Mouse (Mus musculus) heart, embryonic 15.5 days (tissue): ENCODE measurements around the gene Gm38431. TPM values are rescaled to one million over a fixed set of nuclear protein-coding genes. Genes with fewer than 3 reads are reported as not detected.
A peak's percentile ranks its signal among the peaks of the same experiment; 100 is the strongest.

ENCODE experiments used
- ATAC-seq: fragments of 200-750 bp; cut with Nextera tagmentation; replicated peaks from 2 replicates; pipeline ENCODE4 v1.8.0; 2017; ENCODE audit warnings: low read depth, moderate TSS enrichment; ENCODE audit not compliant: insufficient number of reproducible peaks, insufficient read depth, low FRiP score
- H3K27ac ChIP-seq: fragments of 300-500 bp; sonication (generic); 2 replicates; pipeline ENCODE4 v1.5.1; 2015; ENCODE audit warnings: mild to moderate bottlenecking, inconsistent platforms
- H3K27me3 ChIP-seq: fragments of 300-500 bp; sonication (generic); 2 replicates; pipeline ENCODE4 v1.6.1; 2015; ENCODE audit warnings: inconsistent platforms
- H3K36me3 ChIP-seq: fragments of 300-500 bp; sonication (generic); 2 replicates; pipeline ENCODE4 v1.6.1; 2015; ENCODE audit warnings: mild to moderate bottlenecking, inconsistent platforms
- H3K4me1 ChIP-seq: fragments of 300-500 bp; sonication (generic); replicated peaks from 2 replicates; pipeline ENCODE4 v1.6.1; 2015; ENCODE audit warnings: inconsistent platforms
- H3K4me2 ChIP-seq: fragments of 300-500 bp; sonication (generic); 2 replicates; pipeline ENCODE4 v1.6.1; 2015; ENCODE audit warnings: inconsistent platforms, mild to moderate bottlenecking, moderate library complexity
- H3K4me3 ChIP-seq: fragments of 300-500 bp; sonication (generic); 2 replicates; pipeline ENCODE4 v1.5.1; 2015; ENCODE audit warnings: mild to moderate bottlenecking, inconsistent platforms
- H3K9ac ChIP-seq: fragments of 300-500 bp; sonication (generic); 2 replicates; pipeline ENCODE4 v1.6.1; 2015; ENCODE audit warnings: mild to moderate bottlenecking, inconsistent platforms
- H3K9me3 ChIP-seq: fragments of 300-500 bp; sonication (generic); replicated peaks from 2 replicates; pipeline ENCODE4 v1.6.1; 2016; ENCODE audit warnings: inconsistent platforms
- WGBS: fragments of 180-500 bp; shearing (Covaris S2); methylation state at CpG from one replicate; pipeline ENCODE4 v1.1.7; 2015; ENCODE audit warnings: mixed read lengths; 5-methylcytosine and 5-hydroxymethylcytosine counted together
- polyA plus RNA-seq: library from polyadenylated mRNA; unstranded; fragments of >200 nt; fragmentation: Nextera tagmentation; extraction: Ambion mirVana; gene quantifications from 2 replicates; pipeline ENCODE4 v1.2.1, GENCODE M21; 2015

Gm38431 gene
- polyA plus RNA-seq, 1 experiment from 2014 or later = 1.1 TPM

- Histone ChIP-seq H3K4me3 (peak within 1 kb of the TSS; percentile 59), H3K4me2 (peak within 1 kb of the TSS; percentile 98), H3K4me1 (peaks cover 48% of the 10 kb centered on the region), H3K9ac (peak within 1 kb of the TSS; percentile 49), H3K9me3 (no peaks in the 10 kb centered on the region), H3K27ac (peak within 1 kb of the TSS; percentile 38; the same call in 1 of the 2 replicates), H3K27me3 (peaks cover 40% of the 10 kb centered on the region), H3K36me3 (no peaks in the 10 kb centered on the region)
- WGBS = 2% methylated on average over 37 of the region's 37 CpGs
- ATAC-seq = 0 out of 2 replicates have a peak, but pooled peaks have one; percentile 27
Measured at GRCm38 (mm10) chr9:21029291-21030054, 62.3 kb downstream of the Gm38431 start, which contains the start of gene Icam4. Gene Icam4, plus strand, starts transcription at chr9:21029373.

GRCm38 (mm10) chr9:21028560-21029110, 63.2 kb downstream of the Gm38431 start:
- Histone ChIP-seq H3K36me3 (no peaks in the 10 kb centered on the region), H3K27me3 (peaks cover 33% of the 10 kb centered on the region), H3K9me3 (no peaks in the 10 kb centered on the region), H3K9ac (no peak overlapping the region), H3K4me1 (peaks cover 48% of the 10 kb centered on the region), H3K4me2 (0 out of 2 replicates have a peak overlapping the region, but pooled peaks have one; percentile 98), H3K4me3 (no peak overlapping the region), H3K27ac (no peak overlapping the region)
- 66% methylated on average over 6 of the region's 6 CpGs for WGBS
- ATAC-seq = no peak

GRCm38 (mm10) chr9:21027774-21028290, 64.0 kb downstream of the Gm38431 start:
- Histone ChIP-seq H3K4me3 (no peak overlapping the region), H3K36me3 (no peaks in the 10 kb centered on the region), H3K4me1 (peaks cover 40% of the 10 kb centered on the region), H3K9me3 (no peaks in the 10 kb centered on the region), H3K4me2 (no peak overlapping the region), H3K27ac (no peak overlapping the region), H3K27me3 (peaks cover 25% of the 10 kb centered on the region), H3K9ac (no peak overlapping the region)
- 63% methylated on average over 8 of the region's 8 CpGs for WGBS
- ATAC-seq = no peak

- Histone ChIP-seq H3K4me3 (no peak overlapping the region), H3K27me3 (peaks cover 16% of the 10 kb centered on the region), H3K9ac (no peak overlapping the region), H3K9me3 (no peaks in the 10 kb centered on the region), H3K36me3 (no peaks in the 10 kb centered on the region), H3K4me1 (peaks cover 30% of the 10 kb centered on the region), H3K4me2 (no peak overlapping the region), H3K27ac (no peak overlapping the region)
- no peak for ATAC-seq
- 76% methylated on average over 12 of the region's 12 CpGs for WGBS
Measured at GRCm38 (mm10) chr9:21026849-21027248, 64.9 kb downstream of the Gm38431 start.

- Histone ChIP-seq H3K9ac (no peak overlapping the region), H3K9me3 (no peaks in the 10 kb centered on the region), H3K27ac (0 out of 2 replicates have a peak overlapping the region, but pooled peaks have one; percentile 33), H3K36me3 (no peaks in the 10 kb centered on the region), H3K4me3 (no peak overlapping the region; the same call in 1 of the 2 replicates), H3K4me2 (no peak overlapping the region), H3K27me3 (peaks cover 11% of the 10 kb centered on the region), H3K4me1 (peaks cover 15% of the 10 kb centered on the region)
- WGBS = 66% methylated on average over 19 of the region's 19 CpGs
- no peak for ATAC-seq
Measured at GRCm38 (mm10) chr9:21025258-21025810, 66.5 kb downstream of the Gm38431 start.

- no peak overlapping the region for H3K9ac ChIP-seq
- H3K9me3 ChIP-seq = no peaks in the 10 kb centered on the region
- 0 out of 2 replicates have a peak, but pooled peaks cover 4% of the 10 kb centered on the region for H3K4me1 ChIP-seq
- no peak for ATAC-seq
- no peaks in the 10 kb centered on the region for H3K36me3 ChIP-seq
- H3K4me2 ChIP-seq = no peak overlapping the region
- H3K4me3 ChIP-seq = no peak overlapping the region
- no peak overlapping the region for H3K27ac ChIP-seq
- peaks cover 21% of the 10 kb centered on the region for H3K27me3 ChIP-seq
- WGBS = 74% methylated on average over 1 of the region's 1 CpGs
Measured at GRCm38 (mm10) chr9:21022726-21023125, 69.1 kb downstream of the Gm38431 start.

GRCm38 (mm10) chr9:21022288-21022687, 69.5 kb downstream of the Gm38431 start:
- H3K36me3 ChIP-seq = no peaks in the 10 kb centered on the region
- peaks cover 25% of the 10 kb centered on the region for H3K27me3 ChIP-seq
- WGBS = 51% methylated on average over 6 of the region's 6 CpGs
- ATAC-seq = no peak
- H3K4me3 ChIP-seq = no peak overlapping the region
- H3K27ac ChIP-seq = peak overlapping the region; percentile 5; the same call in 1 of the 2 replicates
- 0 out of 2 replicates have a peak, but pooled peaks cover 6% of the 10 kb centered on the region for H3K4me1 ChIP-seq
- H3K9me3 ChIP-seq = no peaks in the 10 kb centered on the region
- H3K9ac ChIP-seq = no peak overlapping the region
- H3K4me2 ChIP-seq = no peak overlapping the region

- H3K27me3 ChIP-seq = peaks cover 32% of the 10 kb centered on the region
- no peak overlapping the region for H3K4me3 ChIP-seq
- 72% methylated on average over 3 of the region's 3 CpGs for WGBS
- H3K27ac ChIP-seq = no peak overlapping the region
- H3K9ac ChIP-seq = no peak overlapping the region
- H3K9me3 ChIP-seq = no peaks in the 10 kb centered on the region
- ATAC-seq = no peak
- no peak overlapping the region for H3K4me2 ChIP-seq
- H3K36me3 ChIP-seq = no peaks in the 10 kb centered on the region
- H3K4me1 ChIP-seq = 0 out of 2 replicates have a peak, but pooled peaks cover 14% of the 10 kb centered on the region
Measured at GRCm38 (mm10) chr9:21021363-21021762, 70.4 kb downstream of the Gm38431 start.

GRCm38 (mm10) chr9:21018600-21018999, 73.2 kb downstream of the Gm38431 start:
- no peak for ATAC-seq
- no peak overlapping the region for H3K9ac ChIP-seq
- H3K9me3 ChIP-seq = no peaks in the 10 kb centered on the region
- H3K27me3 ChIP-seq = peaks cover 39% of the 10 kb centered on the region
- WGBS = 72% methylated on average over 2 of the region's 2 CpGs
- peaks cover 29% of the 10 kb centered on the region for H3K4me1 ChIP-seq
- H3K4me2 ChIP-seq = 0 out of 2 replicates have a peak overlapping the region, but pooled peaks have one; percentile 2
- H3K36me3 ChIP-seq = no peaks in the 10 kb centered on the region
- H3K4me3 ChIP-seq = no peak overlapping the region
- H3K27ac ChIP-seq = no peak overlapping the region
